Mouse (Mus musculus): Measurements from ENCODE around the gene Auts2. TPM values are rescaled to one million over a fixed set of nuclear protein-coding genes. Genes with fewer than 3 reads are reported as not detected.

Auts2 gene
- total and polyA plus RNA-seq, 2 experiments from 2014 or later: 35.2 to 57.5 TPM

DNA sequence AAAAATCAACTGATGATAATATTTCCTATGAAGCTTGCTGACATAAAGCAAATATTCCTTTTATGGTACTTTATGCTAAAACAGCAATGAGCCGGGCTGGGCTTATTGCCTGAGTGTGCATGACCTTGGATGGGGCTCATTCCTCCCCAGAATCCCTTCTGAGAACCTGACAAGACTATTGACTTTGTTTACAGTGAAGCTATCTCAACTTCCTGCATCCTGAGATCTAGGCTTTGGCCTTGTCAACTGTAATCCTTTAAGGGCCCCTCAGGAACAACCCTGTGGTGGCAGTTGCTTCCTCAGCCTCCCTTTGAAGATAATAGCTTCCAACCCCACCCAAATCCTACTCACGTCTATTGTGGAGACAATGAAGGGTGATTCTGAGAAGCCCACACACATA, 792.8 kb downstream of the Auts2 start:
- no peak for TF ChIP-seq CTCF (IDR thresholded peaks at IDR 0.05)
- Histone ChIP-seq H3K4me1 (ENCODE audit: insufficient read depth, low read length) (no peaks in the 10 kb centered on the region), H3K4me3 (ENCODE audit: low read depth, low read length) (no peak overlapping the region), H3K9me3 (ENCODE audit: low read length) (no peaks in the 10 kb centered on the region), H3K27ac (ENCODE audit: low read depth, low read length) (no peak overlapping the region), H3K27me3 (ENCODE audit: insufficient read depth, low read length) (no peaks in the 10 kb centered on the region), H3K4me2 (ENCODE audit: low read depth, low read length, poor library complexity, severe bottlenecking) (no peak overlapping the region), H3K36me3 (ENCODE audit: insufficient read depth, low read length) (no peaks in the 10 kb centered on the region), H3K9ac (replicated peaks; ENCODE audit: low read length, poor library complexity, severe bottlenecking) (no peak overlapping the region)
- ATAC-seq (ENCODE audit: low FRiP score) (no peak), DNase-seq (ENCODE audit: low spot score) (no peak)
- WGBS: 55% methylated on average over 2 of the region's 2 CpGs

GRCm38 (mm10) chr5:131749211-131749610, 793.9 kb downstream of the Auts2 start:
- H3K9ac ChIP-seq (replicated peaks; ENCODE audit: low read length, poor library complexity, severe bottlenecking): no peak overlapping the region
- no peaks in the 10 kb centered on the region for H3K36me3 ChIP-seq (ENCODE audit: insufficient read depth, low read length)
- no peak overlapping the region for H3K4me3 ChIP-seq (ENCODE audit: low read depth, low read length)
- peak; percentile 28 for DNase-seq (ENCODE audit: low spot score)
- H3K4me1 ChIP-seq (ENCODE audit: insufficient read depth, low read length): no peaks in the 10 kb centered on the region
- no peak for TF ChIP-seq CTCF (IDR thresholded peaks at IDR 0.05)
- no peak overlapping the region for H3K4me2 ChIP-seq (ENCODE audit: low read depth, low read length, poor library complexity, severe bottlenecking)
- H3K9me3 ChIP-seq (ENCODE audit: low read length): no peaks in the 10 kb centered on the region
- H3K27me3 ChIP-seq (ENCODE audit: insufficient read depth, low read length): no peaks in the 10 kb centered on the region
- 28% methylated on average over 6 of the region's 6 CpGs for WGBS
- no peak for ATAC-seq (ENCODE audit: low FRiP score)
- 0 out of 2 replicates have a peak overlapping the region, but pooled peaks have one; percentile 32 for H3K27ac ChIP-seq (ENCODE audit: low read depth, low read length)

- no peak for TF ChIP-seq CTCF (IDR thresholded peaks at IDR 0.05)
- Histone ChIP-seq H3K9ac (replicated peaks; ENCODE audit: low read length, poor library complexity, severe bottlenecking) (no peak overlapping the region), H3K27ac (ENCODE audit: low read depth, low read length) (no peak overlapping the region), H3K9me3 (ENCODE audit: low read length) (no peaks in the 10 kb centered on the region), H3K27me3 (ENCODE audit: insufficient read depth, low read length) (no peaks in the 10 kb centered on the region), H3K4me1 (ENCODE audit: insufficient read depth, low read length) (no peaks in the 10 kb centered on the region), H3K36me3 (ENCODE audit: insufficient read depth, low read length) (no peaks in the 10 kb centered on the region), H3K4me3 (ENCODE audit: low read depth, low read length) (no peak overlapping the region), H3K4me2 (ENCODE audit: low read depth, low read length, poor library complexity, severe bottlenecking) (no peak overlapping the region)
- 65% methylated on average over 8 of the region's 8 CpGs for WGBS
- no peak for DNase-seq (ENCODE audit: low spot score)
- ATAC-seq (ENCODE audit: low FRiP score): no peak
These were observed 800.1 kb downstream of the Auts2 start for GRCm38 (mm10) chr5:131743069-131743468.

- Histone ChIP-seq H3K4me1 (ENCODE audit: insufficient read depth, low read length) (no peaks in the 10 kb centered on the region), H3K4me2 (ENCODE audit: low read depth, low read length, poor library complexity, severe bottlenecking) (no peak overlapping the region), H3K27me3 (ENCODE audit: insufficient read depth, low read length) (no peaks in the 10 kb centered on the region), H3K4me3 (ENCODE audit: low read depth, low read length) (no peak overlapping the region), H3K27ac (ENCODE audit: low read depth, low read length) (no peak overlapping the region), H3K36me3 (ENCODE audit: insufficient read depth, low read length) (no peaks in the 10 kb centered on the region), H3K9me3 (ENCODE audit: low read length) (no peaks in the 10 kb centered on the region), H3K9ac (replicated peaks; ENCODE audit: low read length, poor library complexity, severe bottlenecking) (no peak overlapping the region)
- no peak for DNase-seq (ENCODE audit: low spot score)
- no peak for ATAC-seq (ENCODE audit: low FRiP score)
- WGBS: 79% methylated on average over 6 of the region's 6 CpGs
- TF ChIP-seq CTCF (IDR thresholded peaks at IDR 0.05): no peak
These were observed 805.7 kb downstream of the Auts2 start for GRCm38 (mm10) chr5:131737476-131737875.

GRCm38 (mm10) chr5:131733324-131733660, 809.9 kb downstream of the Auts2 start:
- H3K4me1 ChIP-seq (ENCODE audit: insufficient read depth, low read length): 0 out of 2 replicates have a peak, but pooled peaks cover 3% of the 10 kb centered on the region
- H3K36me3 ChIP-seq (ENCODE audit: insufficient read depth, low read length): no peaks in the 10 kb centered on the region
- peak; percentile 16 for DNase-seq (ENCODE audit: low spot score)
- no peak overlapping the region for H3K27ac ChIP-seq (ENCODE audit: low read depth, low read length)
- 27% methylated on average over 5 of the region's 5 CpGs for WGBS
- no peaks in the 10 kb centered on the region for H3K9me3 ChIP-seq (ENCODE audit: low read length)
- TF ChIP-seq CTCF (IDR thresholded peaks at IDR 0.05): no peak
- no peak overlapping the region for H3K4me3 ChIP-seq (ENCODE audit: low read depth, low read length)
- H3K4me2 ChIP-seq (ENCODE audit: low read depth, low read length, poor library complexity, severe bottlenecking): no peak overlapping the region
- H3K9ac ChIP-seq (replicated peaks; ENCODE audit: low read length, poor library complexity, severe bottlenecking): no peak overlapping the region
- H3K27me3 ChIP-seq (ENCODE audit: insufficient read depth, low read length): no peaks in the 10 kb centered on the region
- ATAC-seq (ENCODE audit: low FRiP score): no peak

- Histone ChIP-seq H3K36me3 (ENCODE audit: insufficient read depth, low read length) (no peaks in the 10 kb centered on the region), H3K4me1 (ENCODE audit: insufficient read depth, low read length) (0 out of 2 replicates have a peak, but pooled peaks cover 4% of the 10 kb centered on the region), H3K4me3 (ENCODE audit: low read depth, low read length) (no peak overlapping the region), H3K9ac (replicated peaks; ENCODE audit: low read length, poor library complexity, severe bottlenecking) (no peak overlapping the region), H3K4me2 (ENCODE audit: low read depth, low read length, poor library complexity, severe bottlenecking) (no peak overlapping the region), H3K27me3 (ENCODE audit: insufficient read depth, low read length) (no peaks in the 10 kb centered on the region), H3K9me3 (ENCODE audit: low read length) (no peaks in the 10 kb centered on the region), H3K27ac (ENCODE audit: low read depth, low read length) (no peak overlapping the region)
- no peak for DNase-seq (ENCODE audit: low spot score)
- 66% methylated on average over 7 of the region's 7 CpGs for WGBS
- no peak for ATAC-seq (ENCODE audit: low FRiP score)
- no peak for TF ChIP-seq CTCF (IDR thresholded peaks at IDR 0.05)
These were observed 810.4 kb downstream of the Auts2 start for GRCm38 (mm10) chr5:131732631-131733323.

All from midbrain, postnatal 0 days (tissue).